Mouse (Mus musculus) bone marrow, adult 2 months (tissue): ENCODE measurements around the gene 1700017B05Rik.

ENCODE experiments used
- CTCF ChIP-seq: fragments of 200-500 bp; IDR thresholded peaks from 2 replicates; pipeline ENCODE4 v1.5.1; 2011; ENCODE audit warnings: low read length, control low read depth; ENCODE audit not compliant: control insufficient read depth, insufficient read depth
- POLR2A ChIP-seq: fragments of 200-500 bp; IDR thresholded peaks from 2 replicates; pipeline ENCODE4 v1.6.1; 2011; ENCODE audit warnings: low read depth, mild to moderate bottlenecking, control low read depth, low read length, borderline replicate concordance; ENCODE audit not compliant: control insufficient read depth

DNA sequence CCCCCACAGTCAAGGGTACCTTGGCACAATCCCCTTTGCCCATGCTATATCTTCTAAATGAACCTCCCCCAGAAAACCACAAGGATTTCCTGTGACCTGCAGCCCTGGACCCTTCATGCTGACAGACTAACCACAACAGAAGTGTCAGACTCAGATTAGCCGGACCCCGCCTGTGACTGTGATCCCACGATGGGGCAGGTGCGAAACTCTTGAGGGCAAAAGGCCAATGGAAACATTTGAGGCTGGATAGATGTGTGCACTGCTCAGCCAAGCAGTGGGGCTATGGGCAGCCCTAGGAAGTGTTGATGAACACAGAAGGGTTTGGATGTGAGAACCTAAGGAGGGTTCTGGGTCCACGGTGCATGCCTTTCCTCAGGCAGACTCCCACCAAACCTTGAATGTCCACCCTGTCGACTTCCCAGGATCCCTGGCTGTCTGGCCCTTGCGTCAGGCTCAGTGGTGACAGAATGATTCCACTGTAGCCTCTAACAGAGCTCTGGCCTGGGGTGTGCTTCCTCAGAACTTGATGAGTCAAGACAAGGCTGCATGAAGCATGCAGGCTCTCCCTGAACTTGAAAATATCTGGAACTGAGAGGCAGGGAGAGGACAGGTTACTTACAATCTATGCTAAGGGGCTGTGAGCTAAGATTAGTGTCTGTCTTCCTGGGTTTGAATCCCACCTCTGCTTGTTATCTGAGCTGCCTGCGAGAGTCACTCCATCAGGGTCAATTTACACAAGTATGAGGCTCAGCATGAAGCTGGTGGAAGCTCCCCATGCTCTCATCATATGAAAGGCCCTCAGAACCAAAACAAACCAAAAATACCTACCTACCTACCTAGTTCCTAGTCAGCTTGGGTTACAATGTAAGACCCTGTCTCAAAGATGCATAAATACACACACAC, 10.7 kb upstream of the 1700017B05Rik start:
- no peak for TF ChIP-seq POLR2A
- no peak for TF ChIP-seq CTCF
